Mouse (Mus musculus) midbrain, embryonic 16.5 days (tissue): Measurements from ENCODE around the gene Grip1. TPM values are rescaled to one million over a fixed set of nuclear protein-coding genes. Genes with fewer than 3 reads are reported as not detected.

Source experiments
- ATAC-seq: fragments of 200-750 bp; cut with Nextera tagmentation; 2 replicates; pipeline ENCODE4 v1.8.0; 2017; ENCODE audit warnings: moderate TSS enrichment
- H3K27ac ChIP-seq: fragments of 300-500 bp; sonication (generic); 2 replicates; pipeline ENCODE4 v1.5.1; 2014; ENCODE audit warnings: mild to moderate bottlenecking, low read length, mixed read lengths
- H3K27me3 ChIP-seq: fragments of 300-500 bp; sonication (generic); 2 replicates; pipeline ENCODE4 v1.6.1; 2014; ENCODE audit warnings: low read depth, low read length, mixed read lengths; ENCODE audit not compliant: control insufficient read depth, insufficient read depth
- H3K36me3 ChIP-seq: fragments of 300-500 bp; sonication (generic); 2 replicates; pipeline ENCODE4 v1.6.1; 2014; ENCODE audit warnings: mild to moderate bottlenecking, low read length, moderate library complexity, mixed read lengths; ENCODE audit not compliant: control insufficient read depth, insufficient read depth
- H3K4me1 ChIP-seq: fragments of 300-500 bp; sonication (generic); 2 replicates; pipeline ENCODE4 v1.6.1; 2014; ENCODE audit warnings: mild to moderate bottlenecking, low read length, mixed read lengths; ENCODE audit not compliant: control insufficient read depth, insufficient read depth
- H3K4me2 ChIP-seq: fragments of 300-500 bp; sonication (generic); 2 replicates; pipeline ENCODE4 v1.6.1; 2014; ENCODE audit warnings: mild to moderate bottlenecking, low read length, mixed read lengths
- H3K4me3 ChIP-seq: fragments of 300-500 bp; sonication (generic); 2 replicates; pipeline ENCODE4 v1.5.1; 2014; ENCODE audit warnings: low read depth, mild to moderate bottlenecking, low read length, moderate library complexity, mixed read lengths
- H3K9ac ChIP-seq: fragments of 300-500 bp; sonication (generic); 2 replicates; pipeline ENCODE4 v1.6.1; 2014; ENCODE audit warnings: low read depth, low read length, mixed read lengths
- H3K9me3 ChIP-seq: fragments of 300-500 bp; sonication (generic); replicated peaks from 2 replicates; pipeline ENCODE4 v1.6.1; 2014; ENCODE audit warnings: mild to moderate bottlenecking, low read length, mixed read lengths; ENCODE audit not compliant: control insufficient read depth, poor library complexity, severe bottlenecking
- WGBS: fragments of 180-500 bp; shearing (Covaris S2); extraction: QIAGEN DNeasy Blood & Tissue Kit; methylation state at CpG from one replicate; pipeline ENCODE4 v1.1.7; 2014; 5-methylcytosine and 5-hydroxymethylcytosine counted together
- polyA plus RNA-seq: library from polyadenylated mRNA; unstranded; fragments of >200 nt; fragmentation: Nextera tagmentation; extraction: Ambion mirVana; gene quantifications from 2 replicates; pipeline ENCODE4 v1.2.1, GENCODE M21; 2015

The Grip1 gene
- polyA plus RNA-seq, 1 experiment from 2014 or later, result 19.7 TPM

GRCm38 (mm10) chr10:119845705-119846410 lies 392.2 kb downstream of the Grip1 start:
- Histone ChIP-seq H3K4me2 (no peak overlapping the region), H3K36me3 (no peaks in the 10 kb centered on the region), H3K9me3 (no peaks in the 10 kb centered on the region), H3K9ac (no peak overlapping the region), H3K4me1 (peaks cover 15% of the 10 kb centered on the region), H3K27me3 (no peaks in the 10 kb centered on the region), H3K4me3 (no peak overlapping the region), H3K27ac (no peak overlapping the region)
- 53% methylated on average over 11 of the region's 11 CpGs for WGBS
- ATAC-seq, result peak; percentile 53; the same call in 1 of the 2 replicates

DNA sequence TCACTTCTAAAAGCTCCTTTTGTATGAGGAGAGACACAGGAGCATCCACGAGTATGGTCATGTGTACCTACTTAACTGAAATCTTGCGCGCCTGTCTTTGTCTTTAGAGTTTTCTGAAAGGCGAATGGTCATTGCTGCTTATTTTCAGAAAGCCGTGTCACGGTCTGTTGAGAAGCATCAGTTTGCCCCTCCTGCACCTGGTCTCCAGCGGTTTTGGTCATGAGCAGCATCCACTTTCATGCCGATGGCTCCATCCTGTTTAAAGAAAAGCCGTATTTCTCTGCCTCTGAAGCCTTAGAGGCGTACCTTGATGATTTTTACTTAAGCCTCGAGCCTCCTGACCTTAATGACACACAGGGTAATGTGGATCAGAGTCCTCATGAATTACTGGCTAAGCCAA lies 398.0 kb downstream of the Grip1 start:
- WGBS, result 78% methylated on average over 11 of the region's 11 CpGs
- no peak overlapping the region for H3K9ac ChIP-seq
- H3K27me3 ChIP-seq, result no peaks in the 10 kb centered on the region
- no peak overlapping the region for H3K4me3 ChIP-seq
- no peaks in the 10 kb centered on the region; the same call in 1 of the 2 replicates for H3K4me1 ChIP-seq
- ATAC-seq, result no peak
- no peaks in the 10 kb centered on the region for H3K9me3 ChIP-seq
- H3K4me2 ChIP-seq, result no peak overlapping the region
- H3K36me3 ChIP-seq, result no peaks in the 10 kb centered on the region
- H3K27ac ChIP-seq, result no peak overlapping the region

- Histone ChIP-seq H3K9ac (no peak overlapping the region), H3K4me2 (no peak overlapping the region)
- no peak for ATAC-seq
Observed at GRCm38 (mm10) chr10:119852582-119853135, 399.0 kb downstream of the Grip1 start.

DNA sequence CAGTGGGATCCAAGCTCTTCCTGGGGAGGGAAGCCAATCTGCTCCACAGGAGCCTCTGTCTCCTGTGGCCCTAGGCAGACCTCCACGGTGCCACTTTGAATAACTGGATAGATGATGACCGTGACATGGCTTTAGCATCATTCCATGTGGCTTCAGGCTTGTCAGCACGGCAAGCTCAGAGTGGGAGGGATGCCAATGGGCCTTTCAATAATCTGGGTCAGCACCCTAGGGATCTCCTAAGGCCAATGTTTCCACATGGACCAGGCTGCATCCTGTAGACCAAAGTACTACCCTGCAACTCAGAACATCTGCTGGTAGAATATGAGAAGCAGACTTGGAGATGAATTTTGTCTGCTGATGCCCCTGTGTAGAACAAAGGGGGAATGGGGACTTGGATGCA lies 414.1 kb downstream of the Grip1 start:
- Histone ChIP-seq H3K27ac (no peak overlapping the region), H3K27me3 (no peaks in the 10 kb centered on the region), H3K4me2 (no peak overlapping the region), H3K4me3 (no peak overlapping the region), H3K9me3 (peaks cover 10% of the 10 kb centered on the region; the same call in 1 of the 2 replicates), H3K36me3 (peaks cover 8% of the 10 kb centered on the region; the same call in 1 of the 2 replicates), H3K9ac (no peak overlapping the region), H3K4me1 (peaks cover 3% of the 10 kb centered on the region; the same call in 1 of the 2 replicates)
- WGBS, result 50% methylated on average over 3 of the region's 3 CpGs
- no peak for ATAC-seq

More at GRCm38 (mm10) chr10:119852582-119853135, 399.0 kb downstream of the Grip1 start:
- Histone ChIP-seq H3K36me3 (no peaks in the 10 kb centered on the region), H3K4me3 (no peak overlapping the region), H3K9me3 (no peaks in the 10 kb centered on the region), H3K4me1 (no peaks in the 10 kb centered on the region; the same call in 1 of the 2 replicates), H3K27me3 (no peaks in the 10 kb centered on the region), H3K27ac (no peak overlapping the region)
- 80% methylated on average over 7 of the region's 7 CpGs for WGBS

DNA sequence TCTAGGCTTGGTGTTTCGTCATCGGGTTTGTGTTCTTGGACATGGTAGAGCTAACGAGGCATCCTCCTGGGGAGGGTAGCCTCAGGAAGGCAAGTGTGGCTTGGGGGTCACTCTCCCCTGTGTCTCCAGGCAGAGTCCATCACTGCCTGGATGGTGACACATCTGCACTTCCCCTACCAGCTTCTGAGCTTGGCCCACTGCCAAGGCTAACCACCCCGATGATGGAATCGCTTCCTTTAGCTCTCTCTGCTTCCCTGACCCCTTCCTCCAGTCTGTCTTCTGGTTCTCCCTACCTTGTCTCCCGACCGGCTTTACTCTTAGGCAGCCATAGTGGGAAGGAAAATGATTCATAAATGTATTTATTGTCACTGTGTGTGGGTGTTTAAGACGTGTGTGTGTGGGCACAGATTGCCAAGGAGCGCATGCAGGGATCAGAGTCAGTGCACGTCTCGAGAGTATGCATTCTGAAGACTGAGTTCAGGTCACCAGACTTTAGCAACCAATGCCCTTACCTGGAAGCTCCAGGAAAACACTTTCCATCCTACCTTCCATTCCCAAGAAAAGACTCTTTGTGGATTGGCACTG lies 415.5 kb downstream of the Grip1 start:
- WGBS, result 88% methylated on average over 11 of the region's 11 CpGs
- Histone ChIP-seq H3K27ac (no peak overlapping the region), H3K4me3 (no peak overlapping the region), H3K9ac (no peak overlapping the region), H3K36me3 (peaks cover 8% of the 10 kb centered on the region; the same call in 1 of the 2 replicates), H3K9me3 (peaks cover 10% of the 10 kb centered on the region; the same call in 1 of the 2 replicates), H3K4me2 (no peak overlapping the region), H3K4me1 (peaks cover 3% of the 10 kb centered on the region; the same call in 1 of the 2 replicates), H3K27me3 (no peaks in the 10 kb centered on the region)
- ATAC-seq, result no peak

GRCm38 (mm10) chr10:119876721-119877120 lies 423.1 kb downstream of the Grip1 start:
- H3K4me1 ChIP-seq, result peaks cover 4% of the 10 kb centered on the region; the same call in 1 of the 2 replicates
- no peak overlapping the region for H3K27ac ChIP-seq
- no peaks in the 10 kb centered on the region for H3K36me3 ChIP-seq
- no peak overlapping the region for H3K4me3 ChIP-seq
- no peak overlapping the region for H3K9ac ChIP-seq
- H3K4me2 ChIP-seq, result no peak overlapping the region
- no peak for ATAC-seq
- no peaks in the 10 kb centered on the region for H3K27me3 ChIP-seq
- H3K9me3 ChIP-seq, result no peaks in the 10 kb centered on the region
- WGBS, result 84% methylated on average over 6 of the region's 6 CpGs

DNA sequence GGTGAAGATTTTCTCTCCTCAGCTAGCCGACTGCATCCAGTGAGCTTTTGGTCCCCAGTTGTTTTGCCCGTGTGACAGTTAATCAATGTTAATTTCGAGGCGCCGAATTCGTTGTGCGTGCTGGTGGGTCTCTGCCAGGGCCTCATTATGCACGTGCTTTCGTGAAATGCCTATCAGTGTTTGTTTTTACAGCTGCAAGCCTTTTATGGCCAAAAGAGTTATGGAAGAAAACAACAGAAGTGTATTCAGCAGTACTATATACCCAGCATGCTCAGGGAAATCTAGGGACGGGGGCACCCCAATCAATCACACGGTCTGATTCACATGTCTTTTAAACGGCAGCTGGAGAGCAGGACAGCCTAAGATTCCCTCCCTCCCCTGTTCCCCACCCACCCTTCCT lies 424.7 kb downstream of the Grip1 start:
- H3K4me2 ChIP-seq, result no peak overlapping the region
- no peak overlapping the region for H3K4me3 ChIP-seq
- 32% methylated on average over 12 of the region's 12 CpGs for WGBS
- no peaks in the 10 kb centered on the region for H3K9me3 ChIP-seq
- no peak overlapping the region for H3K9ac ChIP-seq
- no peak for ATAC-seq
- peaks cover 4% of the 10 kb centered on the region; the same call in 1 of the 2 replicates for H3K4me1 ChIP-seq
- no peaks in the 10 kb centered on the region for H3K27me3 ChIP-seq
- no peak overlapping the region for H3K27ac ChIP-seq
- H3K36me3 ChIP-seq, result no peaks in the 10 kb centered on the region

- Histone ChIP-seq H3K9me3 (no peaks in the 10 kb centered on the region), H3K27ac (no peak overlapping the region), H3K27me3 (no peaks in the 10 kb centered on the region), H3K4me2 (no peak overlapping the region), H3K4me3 (no peak overlapping the region), H3K36me3 (no peaks in the 10 kb centered on the region), H3K4me1 (peaks cover 3% of the 10 kb centered on the region; the same call in 1 of the 2 replicates), H3K9ac (no peak overlapping the region)
- ATAC-seq, result no peak
- WGBS, result 53% methylated on average over 9 of the region's 9 CpGs
Observed at GRCm38 (mm10) chr10:119884591-119884990, 431.0 kb downstream of the Grip1 start.

GRCm38 (mm10) chr10:119885563-119885962 lies 431.9 kb downstream of the Grip1 start:
- no peak overlapping the region; the same call in 1 of the 2 replicates for H3K27ac ChIP-seq
- H3K9ac ChIP-seq, result no peak overlapping the region
- no peaks in the 10 kb centered on the region for H3K9me3 ChIP-seq
- 67% methylated on average over 6 of the region's 6 CpGs for WGBS
- H3K27me3 ChIP-seq, result no peaks in the 10 kb centered on the region
- H3K4me3 ChIP-seq, result no peak overlapping the region
- no peak for ATAC-seq
- H3K4me1 ChIP-seq, result peaks cover 3% of the 10 kb centered on the region; the same call in 1 of the 2 replicates
- no peak overlapping the region for H3K4me2 ChIP-seq
- H3K36me3 ChIP-seq, result no peaks in the 10 kb centered on the region
